In the genomic region with DNA sequence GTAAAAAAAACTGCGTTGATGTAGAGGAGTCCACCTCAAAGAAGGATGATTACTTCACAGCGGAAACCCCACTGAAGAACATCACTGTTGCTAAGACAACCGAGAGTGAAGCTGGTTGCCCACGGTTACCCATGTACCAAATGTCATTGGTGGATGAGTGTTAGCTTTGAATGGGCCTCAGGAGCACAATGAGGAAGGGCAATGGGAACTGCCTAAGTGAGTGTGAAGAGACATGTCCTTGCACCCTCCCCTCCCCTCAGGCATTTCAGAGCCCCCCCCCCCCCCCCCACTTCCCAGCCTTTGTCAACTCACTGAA, we compare ENCODE assay signal across 10 mouse cellular contexts.
A peak's percentile ranks its signal among the peaks of the same experiment; 100 is the strongest.
DNase-seq lines count a peak whose midpoint lies in the region; ATAC-seq lines count a peak whose summit lies in the region.
"Had no signal": no experiment of that assay in that cellular context is flagged by ENCODE, and none has a peak within 500 bp of the region (broad histone marks: within the 10 kb centered on the region; RNA-seq: fewer than 3 reads in every experiment).

No protein-coding gene starts in this region.

- H3K36me3 ChIP-seq in hindbrain, embryonic 10.5 days = no peaks in the 10 kb centered on the region
- no peaks in the 10 kb centered on the region for H3K36me3 ChIP-seq in midbrain, embryonic 14.5 days (ENCODE audit: control insufficient read depth, insufficient read depth, low read length)

- H3K4me1 ChIP-seq in hindbrain, embryonic 10.5 days (replicated peaks) = peaks cover 23% of the 10 kb centered on the region
- H3K4me1 ChIP-seq in midbrain, embryonic 14.5 days (ENCODE audit: control insufficient read depth, insufficient read depth, low read length) = peaks cover 8% of the 10 kb centered on the region; the same call in 1 of the 2 replicates

- H3K4me3 ChIP-seq in hindbrain, embryonic 10.5 days = no peak overlapping the region
- no peak overlapping the region for H3K4me3 ChIP-seq in midbrain, embryonic 14.5 days (replicated peaks; ENCODE audit: low read depth, low read length)

- H3K27me3 ChIP-seq in hindbrain, embryonic 10.5 days (ENCODE audit: insufficient read depth, poor library complexity, severe bottlenecking) = peaks cover 63% of the 10 kb centered on the region
- peaks cover 23% of the 10 kb centered on the region for H3K27me3 ChIP-seq in midbrain, embryonic 14.5 days (ENCODE audit: control insufficient read depth, insufficient read depth, low read length)

- H3K9ac ChIP-seq in midbrain, embryonic 14.5 days (replicated peaks; ENCODE audit: low read length) = no peak overlapping the region
- H3K9ac ChIP-seq: liver, embryonic 14.5 days had no signal

- H3K9me3 ChIP-seq in hindbrain, embryonic 10.5 days = peaks cover under 1% of the 10 kb centered on the region; the same call in 1 of the 2 replicates
- no peaks in the 10 kb centered on the region for H3K9me3 ChIP-seq in midbrain, embryonic 14.5 days (ENCODE audit: control insufficient read depth, low read length)

- no peak overlapping the region for H3K4me2 ChIP-seq in midbrain, embryonic 14.5 days (ENCODE audit: low read length)

- 31% methylated on average over 4 of the region's 4 CpGs for WGBS in hindbrain, embryonic 10.5 days
- WGBS in midbrain, embryonic 14.5 days = 2% methylated on average over 4 of the region's 4 CpGs

- no peak overlapping the region for H3K27ac ChIP-seq in hindbrain, embryonic 10.5 days
- no peak overlapping the region for H3K27ac ChIP-seq in midbrain, embryonic 14.5 days (replicated peaks; ENCODE audit: low read depth, low read length)
- H3K27ac ChIP-seq: liver, embryonic 14.5 days had no signal

- peak; percentile 66 for DNase-seq in CD4-positive, CD25-positive, alpha-beta regulatory T cell, adult 2 months (ENCODE audit: low read depth, low spot score)
- peak; percentile 85 for DNase-seq in embryo, embryonic 10 days (ENCODE audit: low spot score)
- peak; percentile 67 for DNase-seq in hindbrain, embryonic 10.5 days (ENCODE audit: low spot score)
- DNase-seq in midbrain, embryonic 14.5 days = peak; percentile 82
- no peak for DNase-seq in urinary bladder, postnatal 36 days (ENCODE audit: low spot score in 2 of 2)
- DNase-seq in gastrocnemius, adult 18-20 months (ENCODE audit: low spot score) = no peak
- DNase-seq in heart, postnatal 4 days = no peak
- DNase-seq in urinary bladder, postnatal 25 days (ENCODE audit: low spot score) = no peak
- DNase-seq: cerebellum, adult 2 months had no signal

- peak; percentile 81; the same call in 1 of the 2 replicates for ATAC-seq in midbrain, embryonic 14.5 days (ENCODE audit: low FRiP score, low TSS enrichment)

Comparison
In these comparisons a context has a peak if more than half of its experiments do, and no peak if none do; other contexts are left out.
1. DNase-seq: peak in CD4-positive, CD25-positive, alpha-beta regulatory T cell, adult 2 months (single experiment), embryo, embryonic 10 days (single experiment), hindbrain, embryonic 10.5 days (single experiment) and midbrain, embryonic 14.5 days (single experiment); none in urinary bladder, postnatal 36 days (0 of 2), gastrocnemius, adult 18-20 months (single experiment), heart, postnatal 4 days (single experiment) and urinary bladder, postnatal 25 days (single experiment).